Mouse (Mus musculus) spleen, adult 2 months (tissue): ENCODE measurements at regions not wholly inside any gene's neighbourhood (a gene's known extent, or its start where the extent isn't known, plus 50 kb on each side); places are given as distances from the start of the nearest gene placed in this dataset.

Source experiments
- DNase-seq, 2 experiments: peaks; one replicate each; pipeline versions ENCODE4 v3.0.0 to v3.0.0-alpha.2; 2012 to 2021; ENCODE audit warnings: low spot score in 2 of 2, low read depth in 1 of 2
- H3K27ac ChIP-seq: fragments of 200-500 bp; 2 replicates; pipeline ENCODE4 v1.5.1; 2012; ENCODE audit warnings: low read length, inconsistent platforms; ENCODE audit not compliant: insufficient read depth
- H3K27me3 ChIP-seq: fragments of 200-500 bp; 2 replicates; pipeline ENCODE4 v1.6.1; 2012; ENCODE audit warnings: mild to moderate bottlenecking, moderate library complexity, low read length, inconsistent platforms; ENCODE audit not compliant: control insufficient read depth, insufficient read depth
- H3K36me3 ChIP-seq: fragments of 200-500 bp; 2 replicates; pipeline ENCODE4 v1.6.1; 2012; ENCODE audit warnings: mild to moderate bottlenecking, low read length, inconsistent platforms; ENCODE audit not compliant: control insufficient read depth, insufficient read depth
- H3K4me1 ChIP-seq: fragments of 200-500 bp; 2 replicates; pipeline ENCODE4 v1.6.1; 2011; ENCODE audit warnings: inconsistent platforms; ENCODE audit not compliant: control insufficient read depth, insufficient read depth, insufficient read length
- H3K4me3 ChIP-seq: fragments of 200-500 bp; 2 replicates; pipeline ENCODE4 v1.5.1; 2011; ENCODE audit warnings: mild to moderate bottlenecking, inconsistent platforms; ENCODE audit not compliant: insufficient read depth, insufficient read length; ENCODE audit errors: extremely low read depth
- CTCF ChIP-seq: fragments of 200-500 bp; IDR thresholded peaks from 2 replicates; pipeline ENCODE4 v1.5.1; 2011; ENCODE audit warnings: mild to moderate bottlenecking, inconsistent platforms; ENCODE audit not compliant: insufficient read depth, insufficient read length, insufficient replicate concordance; ENCODE audit errors: extremely low read depth
- POLR2A ChIP-seq: fragments of 200-500 bp; IDR thresholded peaks from 2 replicates; pipeline ENCODE4 v1.6.1; 2011; ENCODE audit warnings: low read depth, low read length, inconsistent platforms
- WGBS: fragments of 180-500 bp; shearing (Covaris S2); methylation state at CpG from one replicate; pipeline ENCODE4 v1.1.7; 2018; 5-methylcytosine and 5-hydroxymethylcytosine counted together

DNA sequence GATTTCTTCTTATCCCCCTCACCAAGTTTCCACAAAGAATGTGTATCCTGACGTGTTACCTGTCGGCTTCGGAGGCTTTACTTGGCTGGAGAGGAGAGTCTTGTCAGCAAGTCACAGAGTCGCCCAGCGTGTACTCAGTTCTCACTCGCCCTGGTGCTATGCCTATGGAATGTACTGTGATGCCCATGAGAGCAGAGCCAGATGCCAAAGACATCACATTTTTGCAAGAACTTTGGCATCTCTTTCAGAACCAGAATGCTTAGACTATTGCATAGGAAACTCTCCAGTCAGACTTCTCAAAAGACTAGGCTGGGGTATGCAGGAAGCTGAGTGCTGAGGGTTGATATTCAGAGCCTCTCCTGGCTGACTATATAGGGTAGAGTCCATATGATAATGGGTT, 99.3 kb upstream of the Tsc22d2 start:
- WGBS: 90% methylated on average over 6 of the region's 6 CpGs
- H3K36me3 ChIP-seq: no peaks in the 10 kb centered on the region

DNA sequence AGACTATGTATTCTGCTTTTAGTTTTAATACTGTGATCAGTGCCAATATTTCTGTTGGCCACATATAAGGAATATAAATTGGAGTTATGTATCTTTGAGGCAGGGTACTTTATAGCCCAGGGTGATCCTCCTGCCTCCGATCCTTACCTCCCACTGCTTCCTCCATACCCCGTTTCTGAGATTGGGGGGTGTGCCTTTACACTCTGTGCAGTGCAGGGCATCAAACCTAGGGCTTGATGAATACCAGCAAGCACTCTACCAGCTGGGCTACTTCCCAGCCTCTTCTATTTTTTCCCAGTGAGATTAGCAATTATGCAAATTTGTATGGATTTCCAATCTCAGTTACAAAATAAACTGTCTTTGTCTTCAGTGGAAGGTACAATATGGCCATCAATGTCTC, 97.3 kb upstream of the Tsc22d2 start:
- Histone ChIP-seq H3K27me3 (no peaks in the 10 kb centered on the region), H3K27ac (no peak overlapping the region), H3K4me1 (no peaks in the 10 kb centered on the region), H3K4me3 (no peak overlapping the region), H3K36me3 (no peaks in the 10 kb centered on the region)
- WGBS: 73% methylated on average over 2 of the region's 2 CpGs
- no peak for DNase-seq
- TF ChIP-seq POLR2A (no peak), CTCF (no peak)

More for the DNA sequence above, 99.3 kb upstream of the Tsc22d2 start:
- H3K27me3 ChIP-seq: no peaks in the 10 kb centered on the region
- TF ChIP-seq POLR2A: no peak
- TF ChIP-seq CTCF: no peak
- no peak overlapping the region for H3K27ac ChIP-seq
- no peak overlapping the region for H3K4me3 ChIP-seq
- H3K4me1 ChIP-seq: no peaks in the 10 kb centered on the region
- DNase-seq: no peak

DNA sequence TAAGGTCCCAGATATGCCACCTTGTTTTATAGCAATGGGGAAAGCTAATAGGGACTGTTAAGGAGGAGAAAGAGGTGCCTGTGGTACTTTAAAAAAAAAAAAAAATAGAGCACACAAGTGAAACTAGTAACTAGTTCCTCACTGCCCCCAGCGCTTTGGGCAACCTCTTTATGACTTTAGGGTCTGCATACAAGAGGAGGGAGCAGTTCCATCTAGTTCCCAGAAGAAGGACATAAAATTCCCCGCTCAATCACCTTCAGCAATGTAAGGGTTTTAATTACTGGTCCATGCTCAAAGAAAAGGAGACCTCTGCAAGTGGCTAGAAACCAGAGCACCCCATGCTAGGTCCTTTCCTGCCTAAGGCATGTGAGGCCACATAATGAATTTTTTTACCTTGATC, 95.8 kb upstream of the Tsc22d2 start:
- no peak for DNase-seq
- WGBS: 74% methylated on average over 2 of the region's 2 CpGs
- no peaks in the 10 kb centered on the region for H3K36me3 ChIP-seq

DNA sequence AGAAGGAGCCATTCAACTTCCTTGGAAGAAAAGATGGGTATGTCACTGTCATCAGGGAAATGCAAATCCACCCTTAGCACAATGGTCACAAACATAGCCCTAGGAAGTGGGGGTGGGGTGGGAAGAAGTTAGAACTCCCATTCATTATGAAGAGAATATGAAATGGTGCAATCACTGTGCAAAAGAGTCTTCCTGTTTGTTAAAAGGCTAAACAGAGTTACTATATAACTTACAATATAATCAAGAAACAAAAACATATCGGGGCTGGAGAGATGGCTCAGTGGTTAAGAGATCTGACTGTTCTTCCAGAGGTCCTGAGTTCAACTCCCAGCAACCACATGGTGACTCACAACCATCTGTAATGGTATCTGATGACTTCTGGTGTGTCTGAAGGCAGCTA, 95.1 kb upstream of the Tsc22d2 start:
- Histone ChIP-seq H3K27ac (no peak overlapping the region), H3K4me3 (no peak overlapping the region), H3K4me1 (no peaks in the 10 kb centered on the region), H3K36me3 (no peaks in the 10 kb centered on the region), H3K27me3 (no peaks in the 10 kb centered on the region)
- WGBS: 77% methylated on average over 1 of the region's 1 CpGs
- DNase-seq: no peak
- TF ChIP-seq CTCF (no peak), POLR2A (no peak)

More for the DNA sequence above, 95.8 kb upstream of the Tsc22d2 start:
- no peaks in the 10 kb centered on the region for H3K4me1 ChIP-seq
- no peak overlapping the region for H3K4me3 ChIP-seq
- no peak overlapping the region for H3K27ac ChIP-seq
- TF ChIP-seq CTCF (no peak), POLR2A (no peak)
- no peaks in the 10 kb centered on the region for H3K27me3 ChIP-seq

DNA sequence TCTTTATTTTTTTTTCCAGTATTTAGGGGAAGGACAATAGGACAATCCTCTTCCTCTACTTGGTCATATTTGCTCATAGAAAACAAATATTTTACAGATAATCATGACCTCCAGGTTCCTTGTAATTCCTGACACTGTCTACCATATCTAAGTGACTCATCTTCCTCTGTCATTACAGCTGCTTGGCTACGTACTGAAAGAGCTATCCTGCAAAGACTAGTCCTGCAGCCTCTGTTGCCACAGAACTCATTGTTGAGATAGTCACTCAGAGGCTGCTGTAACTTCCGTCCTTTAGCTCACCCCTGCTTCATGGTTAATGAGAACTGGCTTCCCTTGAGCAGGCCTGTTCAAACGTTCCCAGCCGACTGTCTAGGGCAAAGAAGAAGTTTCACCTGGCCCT, 93.7 kb upstream of the Tsc22d2 start:
- H3K36me3 ChIP-seq: no peaks in the 10 kb centered on the region
- no peaks in the 10 kb centered on the region for H3K27me3 ChIP-seq
- H3K4me3 ChIP-seq: no peak overlapping the region
- no peak for DNase-seq
- H3K27ac ChIP-seq: no peak overlapping the region
- WGBS: 76% methylated on average over 4 of the region's 4 CpGs
- TF ChIP-seq CTCF (no peak), POLR2A (no peak)
- H3K4me1 ChIP-seq: no peaks in the 10 kb centered on the region

DNA sequence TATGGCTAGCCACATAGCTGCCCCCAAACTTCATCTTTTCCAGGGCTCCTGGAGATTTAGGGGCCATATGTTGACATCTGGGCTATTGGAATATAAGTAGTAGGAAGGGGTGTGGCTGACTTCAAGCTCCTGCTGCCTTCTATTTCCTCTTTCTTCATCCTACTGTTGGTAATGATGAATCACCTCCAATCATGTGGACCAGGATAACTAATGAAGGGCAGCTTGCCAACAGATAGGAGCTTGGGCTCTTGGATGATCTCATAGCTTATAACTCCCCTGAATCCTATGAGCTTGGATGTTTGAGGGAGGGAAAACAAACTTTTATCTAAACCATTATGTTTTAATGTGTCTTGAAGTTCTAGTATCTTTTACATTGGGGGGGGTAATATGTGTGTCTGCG, 92.2 kb upstream of the Tsc22d2 start:
- no peak for DNase-seq
- 85% methylated on average over 1 of the region's 1 CpGs for WGBS
- Histone ChIP-seq H3K27me3 (no peaks in the 10 kb centered on the region), H3K36me3 (no peaks in the 10 kb centered on the region), H3K4me3 (no peak overlapping the region), H3K27ac (no peak overlapping the region), H3K4me1 (no peaks in the 10 kb centered on the region)
- TF ChIP-seq POLR2A (no peak), CTCF (no peak)

DNA sequence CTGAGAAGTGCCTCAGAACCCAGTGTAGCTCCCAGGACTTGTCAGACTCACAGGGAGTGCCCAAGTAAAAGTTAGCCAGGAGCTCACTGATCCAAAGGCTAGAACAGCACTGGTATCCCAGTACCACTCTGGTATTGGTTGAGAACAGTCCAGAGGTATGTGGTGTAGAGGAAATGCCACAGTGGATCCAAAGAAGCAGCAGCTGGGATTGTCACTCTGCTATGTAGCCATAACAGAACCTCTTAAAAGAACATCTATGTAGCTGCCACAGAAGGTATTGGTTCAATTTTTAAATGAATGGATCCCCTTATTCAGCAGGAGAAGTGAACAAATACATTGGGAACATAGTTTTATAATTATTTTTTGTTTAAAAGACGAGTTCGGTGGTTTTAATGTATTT, 86.8 kb upstream of the Tsc22d2 start:
- Histone ChIP-seq H3K27me3 (no peaks in the 10 kb centered on the region), H3K27ac (no peak overlapping the region), H3K4me1 (no peaks in the 10 kb centered on the region), H3K4me3 (no peak overlapping the region), H3K36me3 (no peaks in the 10 kb centered on the region)
- TF ChIP-seq POLR2A: no peak
- WGBS: 90% methylated on average over 2 of the region's 2 CpGs
- DNase-seq: no peak
